ENCODE assay signal across 22 mouse cellular contexts in genomic region chr14:45321067-45321466, GRCm38 (mm10). TPM values are rescaled to one million over a fixed set of nuclear protein-coding genes. Genes with fewer than 3 reads are reported as not detected.
DNase-seq lines count a peak whose midpoint lies in the region; ATAC-seq and TF ChIP-seq lines count a peak whose summit lies in the region.
"Had no signal": no experiment of that assay in that cellular context is flagged by ENCODE, and none has a peak within 500 bp of the region (broad histone marks: within the 10 kb centered on the region; RNA-seq: fewer than 3 reads in every experiment).

No protein-coding gene starts in this region.

- H3K27me3 ChIP-seq in heart, embryonic 11.5 days (ENCODE audit: control insufficient read depth, insufficient read depth, low read length), result no peaks in the 10 kb centered on the region
- H3K27me3 ChIP-seq in liver, embryonic 14.5 days (ENCODE audit: control insufficient read depth, insufficient read depth, low read length), result no peaks in the 10 kb centered on the region
- no peaks in the 10 kb centered on the region for H3K27me3 ChIP-seq in stomach, postnatal 0 days (ENCODE audit: control insufficient read depth, insufficient read depth, low read length)
- H3K27me3 ChIP-seq: hindbrain, embryonic 13.5 days; limb, embryonic 12.5 days had no signal

- intact Hi-C loops in heart, postnatal 25 days (cut with DNase I), result no loop called here

- no peak for TF ChIP-seq EP300 in liver, embryonic 14.5 days (IDR thresholded peaks at IDR 0.05; ENCODE audit: low read depth)
- TF ChIP-seq EP300 in stomach, postnatal 0 days (optimal IDR thresholded peaks at IDR 0.05), result no peak

- H3K27ac ChIP-seq in heart, embryonic 11.5 days (ENCODE audit: low read depth, low read length), result peak overlapping the region; percentile 17; the same call in 1 of the 2 replicates
- H3K27ac ChIP-seq in liver, embryonic 14.5 days, result peak overlapping the region; percentile 82
- 0 out of 2 replicates have a peak overlapping the region, but pooled peaks have one; percentile 24 for H3K27ac ChIP-seq in stomach, postnatal 0 days (replicated peaks)
- H3K27ac ChIP-seq: forebrain, embryonic 13.5 days; hindbrain, embryonic 13.5 days; limb, embryonic 12.5 days; midbrain, embryonic 10.5 days; neural tube, embryonic 12.5 days had no signal

- no peaks in the 10 kb centered on the region for H3K36me3 ChIP-seq in heart, embryonic 11.5 days (ENCODE audit: control insufficient read depth, insufficient read depth, low read length)
- no peaks in the 10 kb centered on the region for H3K36me3 ChIP-seq in liver, embryonic 14.5 days (replicated peaks; ENCODE audit: control insufficient read depth, insufficient read depth, low read depth)
- no peaks in the 10 kb centered on the region for H3K36me3 ChIP-seq in stomach, postnatal 0 days (ENCODE audit: control insufficient read depth, insufficient read depth, low read length)
- H3K36me3 ChIP-seq: hindbrain, embryonic 13.5 days; limb, embryonic 12.5 days; midbrain, embryonic 10.5 days; neural tube, embryonic 12.5 days had no signal

- 83% methylated on average over 3 of the region's 3 CpGs for WGBS in heart, embryonic 11.5 days (ENCODE audit: insufficient replicate concordance)
- 66% methylated on average over 3 of the region's 3 CpGs for WGBS in liver, embryonic 14.5 days (ENCODE audit: insufficient replicate concordance)
- 74% methylated on average over 3 of the region's 3 CpGs for WGBS in stomach, postnatal 0 days

- H3K4me1 ChIP-seq in heart, embryonic 11.5 days (ENCODE audit: control insufficient read depth, insufficient read depth, low read length), result peaks cover 2% of the 10 kb centered on the region; the same call in 1 of the 2 replicates
- peaks cover 46 to 48% of the 10 kb centered on the region in 2 experiments for H3K4me1 ChIP-seq in liver, embryonic 14.5 days (replicated peaks; ENCODE audit: control insufficient read depth in 2 of 2, insufficient read depth in 2 of 2, low read length in 1 of 2)
- no peaks in the 10 kb centered on the region for H3K4me1 ChIP-seq in stomach, postnatal 0 days (replicated peaks; ENCODE audit: control insufficient read depth, insufficient read depth)

- no peak for TF ChIP-seq CTCF in liver, embryonic 14.5 days (IDR thresholded peaks at IDR 0.05; ENCODE audit: low read depth)
- no peak for TF ChIP-seq CTCF in stomach, postnatal 0 days (IDR thresholded peaks at IDR 0.05; ENCODE audit: low read depth)

- H3K4me2 ChIP-seq in heart, embryonic 11.5 days, result no peak overlapping the region
- peak overlapping the region; percentile 49 for H3K4me2 ChIP-seq in liver, embryonic 14.5 days (ENCODE audit: low read depth)
- no peak overlapping the region for H3K4me2 ChIP-seq in stomach, postnatal 0 days (replicated peaks; ENCODE audit: low read depth)
- H3K4me2 ChIP-seq: forebrain, embryonic 13.5 days; hindbrain, embryonic 13.5 days; limb, embryonic 12.5 days; lung, embryonic 14.5 days; neural tube, embryonic 12.5 days had no signal

- H3K4me3 ChIP-seq in heart, embryonic 11.5 days (ENCODE audit: low read depth, low read length), result no peak overlapping the region
- H3K4me3 ChIP-seq in liver, embryonic 14.5 days (ENCODE audit: insufficient read depth in 1 of 2, low read depth in 2 of 2, low read length in 2 of 2), result no peak overlapping the region
- H3K4me3 ChIP-seq in stomach, postnatal 0 days (ENCODE audit: low read depth, low read length), result no peak overlapping the region
- H3K4me3 ChIP-seq: forebrain, embryonic 13.5 days; hindbrain, embryonic 13.5 days; limb, embryonic 12.5 days; midbrain, embryonic 10.5 days; neural tube, embryonic 12.5 days had no signal

- no peak overlapping the region for H3K9ac ChIP-seq in heart, embryonic 11.5 days (ENCODE audit: low read depth, low read length)
- peak overlapping the region; percentile 23; the same call in 1 of the 2 replicates for H3K9ac ChIP-seq in liver, embryonic 14.5 days (replicated peaks)
- no peak overlapping the region for H3K9ac ChIP-seq in stomach, postnatal 0 days (ENCODE audit: low read length)
- H3K9ac ChIP-seq: forebrain, embryonic 13.5 days; hindbrain, embryonic 13.5 days; limb, embryonic 12.5 days; lung, embryonic 14.5 days; neural tube, embryonic 12.5 days had no signal

- H3K9me3 ChIP-seq in heart, embryonic 11.5 days (replicated peaks; ENCODE audit: control insufficient read depth, low read length), result no peaks in the 10 kb centered on the region
- no peaks in the 10 kb centered on the region for H3K9me3 ChIP-seq in liver, embryonic 14.5 days (ENCODE audit: control insufficient read depth, low read length)
- H3K9me3 ChIP-seq in stomach, postnatal 0 days (ENCODE audit: control insufficient read depth, low read length), result no peaks in the 10 kb centered on the region
- H3K9me3 ChIP-seq: forebrain, embryonic 13.5 days; hindbrain, embryonic 13.5 days; limb, embryonic 12.5 days; midbrain, embryonic 10.5 days; neural tube, embryonic 12.5 days had no signal

- no peak for ATAC-seq in heart, embryonic 11.5 days (replicated peaks; ENCODE audit: insufficient number of reproducible peaks, low FRiP score, low TSS enrichment)
- no peak for ATAC-seq in liver, embryonic 14.5 days (ENCODE audit: insufficient read depth)
- no peak for ATAC-seq in stomach, postnatal 0 days (ENCODE audit: low FRiP score, low TSS enrichment)
- ATAC-seq: forebrain, embryonic 13.5 days; inflammation-experienced regulatory T-cells, adult 6 months had no signal

- no peak for DNase-seq in heart, postnatal 25 days (ENCODE audit: low spot score)
- peak; percentile 40 for DNase-seq in MEL-GATA-1-ER (ENCODE audit: extremely low read depth, low read depth)
- no peak for DNase-seq in liver, embryonic 14.5 days (ENCODE audit: low read depth in 3 of 3, low spot score in 3 of 3)
- DNase-seq in stomach, postnatal 0 days (ENCODE audit: low spot score), result no peak
- no peak for DNase-seq in retina, embryonic 14.5 days (ENCODE audit: low spot score)
- no peak for DNase-seq in adrenal gland, adult 18-20 months (ENCODE audit: low spot score in 2 of 2)
- DNase-seq: cerebellum, adult 9-10 months; gastrocnemius, postnatal 10 days; heart, postnatal 10 days; kidney, adult 9 months; kidney, postnatal 4 days; lung, embryonic 14.5 days; lung, postnatal 4 days; right cerebral cortex, adult 18-20 months; thymus, postnatal 25 days had no signal

RNA-seq across cellular contexts. Expression of gene Ero1l, which starts 2.5 kb away (rescaled TPM):
- polyA plus RNA-seq in heart, embryonic 11.5 days (2014; fragmentation: Nextera tagmentation; extraction: Ambion mirVana), result 42.3 and 53.0 TPM in 2 replicates
- 10 to 100 TPM; 24.5 to 25.6 TPM for total RNA-seq in heart, postnatal 25 days (2021)
- polyA plus RNA-seq in liver, embryonic 14.5 days (2012; rRNA removed), result 10.2 and 12.1 TPM in 2 replicates
- 25.6 and 30.4 TPM in 2 replicates for polyA plus RNA-seq in liver, embryonic 14.5 days (2014; fragmentation: Nextera tagmentation; extraction: Ambion mirVana)
- 46.5 and 55.6 TPM in 2 replicates for polyA plus RNA-seq in stomach, postnatal 0 days (2015; fragmentation: Nextera tagmentation; extraction: Ambion mirVana)
- total RNA-seq in adrenal gland, adult 18-20 months (2021), result 10 to 100 TPM; 34.6 to 46.5 TPM

RNA-seq across cellular contexts. Expression of gene Psmc6, which starts 8.5 kb away (rescaled TPM):
- 142 and 148 TPM in 2 replicates for polyA plus RNA-seq in heart, embryonic 11.5 days (2014; fragmentation: Nextera tagmentation; extraction: Ambion mirVana)
- total RNA-seq in heart, postnatal 25 days (2021), result 10 to 100 TPM; 91.3 to 94.0 TPM
- 29.4 and 58.1 TPM in 2 replicates for polyA plus RNA-seq in liver, embryonic 14.5 days (2012; rRNA removed)
- polyA plus RNA-seq in liver, embryonic 14.5 days (2014; fragmentation: Nextera tagmentation; extraction: Ambion mirVana), result 113 and 115 TPM in 2 replicates
- polyA plus RNA-seq in stomach, postnatal 0 days (2015; fragmentation: Nextera tagmentation; extraction: Ambion mirVana), result 94.4 and 94.9 TPM in 2 replicates
- 100 to 1,000 TPM; 125 to 126 TPM for total RNA-seq in adrenal gland, adult 18-20 months (2021)

RNA-seq across cellular contexts. Expression of gene Styx, which starts 29.8 kb away (rescaled TPM):
- polyA plus RNA-seq in heart, embryonic 11.5 days (2014; fragmentation: Nextera tagmentation; extraction: Ambion mirVana), result 44.3 and 52.1 TPM in 2 replicates
- 10 to 100 TPM; 26.3 to 28.1 TPM for total RNA-seq in heart, postnatal 25 days (2021)
- polyA plus RNA-seq in liver, embryonic 14.5 days (2012; rRNA removed), result 2.4 and 3.8 TPM in 2 replicates
- 15.5 and 21.3 TPM in 2 replicates for polyA plus RNA-seq in liver, embryonic 14.5 days (2014; fragmentation: Nextera tagmentation; extraction: Ambion mirVana)
- 48.8 and 50.6 TPM in 2 replicates for polyA plus RNA-seq in stomach, postnatal 0 days (2015; fragmentation: Nextera tagmentation; extraction: Ambion mirVana)
- total RNA-seq in adrenal gland, adult 18-20 months (2021), result 10 to 100 TPM; 22.4 to 23.4 TPM

Comparison
In these comparisons a context has a peak if more than half of its experiments do, and no peak if none do; other contexts are left out.
1. H3K27ac ChIP-seq: peak in every context shown above with its lines; median percentile 82 in liver, embryonic 14.5 days; 24 in stomach, postnatal 0 days; 17 in heart, embryonic 11.5 days.